In genomic region chr11:24153049-24153448, GRCm38 (mm10) we compare ENCODE assay signal across 11 mouse cellular contexts.
A peak's percentile ranks its signal among the peaks of the same experiment; 100 is the strongest.
DNase-seq lines count a peak whose midpoint lies in the region; ATAC-seq and TF ChIP-seq lines count a peak whose summit lies in the region.
"Had no signal": no experiment of that assay in that cellular context is flagged by ENCODE, and none has a peak within 500 bp of the region (broad histone marks: within the 10 kb centered on the region; RNA-seq: fewer than 3 reads in every experiment).

No protein-coding gene starts in this region.

- no peak for DNase-seq in liver, embryonic 11.5 days (ENCODE audit: low spot score)
- DNase-seq in liver, postnatal 0 days = no peak
- peak; percentile 32 for DNase-seq in embryo, embryonic 11.5 days (ENCODE audit: low read depth, low spot score)
- DNase-seq in forelimb bud, embryonic 11.5 days (ENCODE audit: low read depth, low spot score) = peak; percentile 55
- peak; percentile 52 for DNase-seq in neural tube, embryonic 10.5 days (ENCODE audit: extremely low spot score, low spot score)
- DNase-seq in spleen, postnatal 10 days (ENCODE audit: low spot score in 2 of 2) = no peak
- no peak for DNase-seq in heart, adult 9 months (ENCODE audit: low spot score in 2 of 2)
- DNase-seq: gastrocnemius, adult 2 months; heart, postnatal 14 days; thymus, postnatal 14 days had no signal

- ATAC-seq in liver, embryonic 11.5 days (replicated peaks; ENCODE audit: low FRiP score) = 0 out of 2 replicates have a peak, but pooled peaks have one; percentile 21
- ATAC-seq in liver, postnatal 0 days = no peak

- TF ChIP-seq EP300 in liver, postnatal 0 days (IDR thresholded peaks at IDR 0.05; ENCODE audit: low read depth) = no peak

- H3K9ac ChIP-seq in liver, embryonic 11.5 days (ENCODE audit: low read depth, low read length) = no peak overlapping the region
- H3K9ac ChIP-seq in liver, postnatal 0 days (replicated peaks) = no peak overlapping the region
- H3K9ac ChIP-seq: liver, embryonic 14.5 days had no signal

- H3K4me2 ChIP-seq in liver, embryonic 11.5 days = no peak overlapping the region
- no peak overlapping the region for H3K4me2 ChIP-seq in liver, postnatal 0 days (ENCODE audit: low read depth, low read length)

- H3K27me3 ChIP-seq in liver, embryonic 11.5 days (replicated peaks; ENCODE audit: control insufficient read depth, insufficient read depth, low read length) = no peaks in the 10 kb centered on the region
- H3K27me3 ChIP-seq in liver, postnatal 0 days (ENCODE audit: insufficient read depth, low read length) = no peaks in the 10 kb centered on the region

- H3K36me3 ChIP-seq in liver, embryonic 11.5 days (ENCODE audit: control insufficient read depth, insufficient read depth, low read length) = peaks cover 4% of the 10 kb centered on the region; the same call in 1 of the 2 replicates
- H3K36me3 ChIP-seq in liver, postnatal 0 days (replicated peaks; ENCODE audit: insufficient read depth, low read length) = no peaks in the 10 kb centered on the region

- 67% methylated on average over 10 of the region's 10 CpGs for WGBS in liver, embryonic 11.5 days
- WGBS in liver, postnatal 0 days (ENCODE audit: insufficient replicate concordance) = 80% methylated on average over 10 of the region's 10 CpGs

- H3K4me1 ChIP-seq in liver, embryonic 11.5 days (replicated peaks; ENCODE audit: control insufficient read depth, insufficient read depth, low read length) = peaks cover 19% of the 10 kb centered on the region
- H3K4me1 ChIP-seq in liver, postnatal 0 days (ENCODE audit: insufficient read depth) = peaks cover 9% of the 10 kb centered on the region; the same call in 1 of the 2 replicates

- H3K27ac ChIP-seq in liver, embryonic 11.5 days (ENCODE audit: low read depth, low read length) = no peak overlapping the region
- H3K27ac ChIP-seq in liver, postnatal 0 days (ENCODE audit: low read depth) = no peak overlapping the region
- H3K27ac ChIP-seq: gastrocnemius, adult 2 months; liver, embryonic 14.5 days had no signal

- no peak for TF ChIP-seq CTCF in liver, postnatal 0 days (IDR thresholded peaks at IDR 0.05; ENCODE audit: low read depth)

- no peaks in the 10 kb centered on the region for H3K9me3 ChIP-seq in liver, embryonic 11.5 days (ENCODE audit: control insufficient read depth, low read length)
- no peaks in the 10 kb centered on the region for H3K9me3 ChIP-seq in liver, postnatal 0 days (ENCODE audit: low read length)

- no peak overlapping the region for H3K4me3 ChIP-seq in liver, embryonic 11.5 days (ENCODE audit: low read depth, low read length)
- H3K4me3 ChIP-seq in liver, postnatal 0 days (ENCODE audit: low read depth, low read length) = no peak overlapping the region
- H3K4me3 ChIP-seq: gastrocnemius, adult 2 months had no signal

Comparison
In these comparisons a context has a peak if more than half of its experiments do, and no peak if none do; other contexts are left out.
1. DNase-seq: peak in embryo, embryonic 11.5 days (single experiment), forelimb bud, embryonic 11.5 days (single experiment) and neural tube, embryonic 10.5 days (single experiment); none in liver, embryonic 11.5 days (single experiment), liver, postnatal 0 days (single experiment), spleen, postnatal 10 days (0 of 2) and heart, adult 9 months (0 of 2).